Comparison of ENCODE assay signal across 8 mouse cellular contexts in genomic region chr17:28692341-28692710, GRCm38 (mm10). TPM values are rescaled to one million over a fixed set of nuclear protein-coding genes. Genes with fewer than 3 reads are reported as not detected.
DNase-seq lines count a peak whose midpoint lies in the region; ATAC-seq lines count a peak whose summit lies in the region.

No protein-coding gene starts in this region.

- H3K4me2 ChIP-seq in forebrain, embryonic 11.5 days (ENCODE audit: low read depth, low read length, severe bottlenecking) = peak overlapping the region; percentile 71
- peak overlapping the region; percentile 77 for H3K4me2 ChIP-seq in hindbrain, embryonic 14.5 days (replicated peaks)

- peak overlapping the region; percentile 97 for H3K4me3 ChIP-seq in forebrain, embryonic 11.5 days (ENCODE audit: low read depth, low read length)
- H3K4me3 ChIP-seq in hindbrain, embryonic 14.5 days (replicated peaks; ENCODE audit: low read length) = peak overlapping the region; percentile 99

- DNase-seq in cerebellum, adult 11-12 months = peak; percentile 51
- no peak for DNase-seq in cerebellum, postnatal 4 days (ENCODE audit: low spot score in 2 of 2)
- DNase-seq in brain, adult 2 months (ENCODE audit: low read depth, low spot score) = peak; percentile 89
- DNase-seq in forebrain, embryonic 11.5 days (ENCODE audit: low spot score) = no peak
- no peak for DNase-seq in hindbrain, embryonic 14.5 days (ENCODE audit: low spot score)
- peak; percentile 58 to 82 for DNase-seq in left cerebral cortex, postnatal 25 days (ENCODE audit: low spot score in 2 of 2)
- DNase-seq in spleen, postnatal 36 days (ENCODE audit: low spot score in 2 of 2) = peak; percentile 70 to 71

- peak overlapping the region; percentile 92 for H3K9ac ChIP-seq in forebrain, embryonic 11.5 days (ENCODE audit: low read length)
- H3K9ac ChIP-seq in hindbrain, embryonic 14.5 days = peak overlapping the region; percentile 97

- peaks cover 9% of the 10 kb centered on the region for H3K27me3 ChIP-seq in forebrain, embryonic 11.5 days (ENCODE audit: control insufficient read depth, insufficient read depth, low read length)
- peaks cover 9% of the 10 kb centered on the region for H3K27me3 ChIP-seq in hindbrain, embryonic 14.5 days (ENCODE audit: control insufficient read depth, insufficient read depth, low read length)

- no peaks in the 10 kb centered on the region for H3K36me3 ChIP-seq in forebrain, embryonic 11.5 days (ENCODE audit: control insufficient read depth, insufficient read depth, low read length)
- no peaks in the 10 kb centered on the region for H3K36me3 ChIP-seq in hindbrain, embryonic 14.5 days (replicated peaks; ENCODE audit: control insufficient read depth, insufficient read depth)

- no peak for ATAC-seq in forebrain, embryonic 11.5 days (replicated peaks; ENCODE audit: low FRiP score)
- ATAC-seq in hindbrain, embryonic 14.5 days (ENCODE audit: low FRiP score) = no peak
- peak; percentile 34; the same call in 1 of the 2 replicates for ATAC-seq in megakaryocyte-erythroid progenitor cell, adult 5-6 weeks (replicated peaks; ENCODE audit: low FRiP score, low TSS enrichment, poor library complexity, severe bottlenecking)

- under 1% methylated on average over 18 of the region's 18 CpGs for WGBS in forebrain, embryonic 11.5 days
- WGBS in hindbrain, embryonic 14.5 days = under 1% methylated on average over 18 of the region's 18 CpGs

- H3K4me1 ChIP-seq in forebrain, embryonic 11.5 days (replicated peaks; ENCODE audit: control insufficient read depth, insufficient read depth, low read length) = peaks cover 12% of the 10 kb centered on the region
- peaks cover 18% of the 10 kb centered on the region for H3K4me1 ChIP-seq in hindbrain, embryonic 14.5 days (replicated peaks; ENCODE audit: control insufficient read depth, insufficient read depth, low read length)

- intact Hi-C loops in left cerebral cortex, postnatal 25 days (cut with DNase I) = loop anchor here (5.0 kb wide), 3 partner anchors 70 to 215 kb away; partner anchors contain the start of gene Srpk1

- no peaks in the 10 kb centered on the region for H3K9me3 ChIP-seq in forebrain, embryonic 11.5 days (ENCODE audit: control insufficient read depth, low read length)
- no peaks in the 10 kb centered on the region for H3K9me3 ChIP-seq in hindbrain, embryonic 14.5 days (ENCODE audit: control insufficient read depth, low read length)

- H3K27ac ChIP-seq in forebrain, embryonic 11.5 days (ENCODE audit: low read depth, low read length) = no peak overlapping the region; the same call in 1 of the 2 replicates
- H3K27ac ChIP-seq in hindbrain, embryonic 14.5 days = peak overlapping the region; percentile 96

RNA-seq across cellular contexts. Expression of gene Mapk14, which starts 1.2 kb away (rescaled TPM):
- 51.7 and 52.3 TPM in 2 replicates for polyA plus RNA-seq in forebrain, embryonic 11.5 days (2014; fragmentation: Nextera tagmentation; extraction: Ambion mirVana)
- 34.1 and 36.5 TPM in 2 replicates for polyA plus RNA-seq in hindbrain, embryonic 14.5 days (2014; fragmentation: Nextera tagmentation; extraction: Ambion mirVana)
- 10 to 100 TPM; 91.8 to 92.8 TPM for total RNA-seq in left cerebral cortex, postnatal 25 days (2021)
- total RNA-seq in megakaryocyte-erythroid progenitor cell, adult 5-6 weeks (2014; fragmentation: Nextera tagmentation) = 93.9 and 100 TPM in 2 replicates
- total RNA-seq in megakaryocyte-erythroid progenitor cell, adult 5-6 weeks (2017) = 54.0 and 87.6 TPM in 2 replicates

RNA-seq across cellular contexts. Expression of gene Slc26a8, which starts 2.3 kb away (rescaled TPM):
- 0.49 and 1.0 TPM in 2 replicates for polyA plus RNA-seq in forebrain, embryonic 11.5 days (2014; fragmentation: Nextera tagmentation; extraction: Ambion mirVana)
- polyA plus RNA-seq in hindbrain, embryonic 14.5 days (2014; fragmentation: Nextera tagmentation; extraction: Ambion mirVana) = 1.8 and 2.3 TPM in 2 replicates
- 1 to 10 TPM; 6.6 to 8.0 TPM for total RNA-seq in left cerebral cortex, postnatal 25 days (2021)
- total RNA-seq in megakaryocyte-erythroid progenitor cell, adult 5-6 weeks (2014; fragmentation: Nextera tagmentation) = 1.9 and 3.7 TPM in 2 replicates
- 1.2 TPM in 1 of 2 replicates, not detected in the other for total RNA-seq in megakaryocyte-erythroid progenitor cell, adult 5-6 weeks (2017)

RNA-seq across cellular contexts. Expression of gene AC170998.1, which starts 33.6 kb away (rescaled TPM):
- 2.9 and 3.0 TPM in 2 replicates for polyA plus RNA-seq in forebrain, embryonic 11.5 days (2014; fragmentation: Nextera tagmentation; extraction: Ambion mirVana)
- 0.98 and 2.0 TPM in 2 replicates for polyA plus RNA-seq in hindbrain, embryonic 14.5 days (2014; fragmentation: Nextera tagmentation; extraction: Ambion mirVana)
- total RNA-seq in left cerebral cortex, postnatal 25 days (2021) = 1 to 10 TPM; 2.2 to 3.6 TPM
- total RNA-seq in megakaryocyte-erythroid progenitor cell, adult 5-6 weeks (2014; fragmentation: Nextera tagmentation) = 8.7 and 12.8 TPM in 2 replicates
- not detected in 2 replicates for total RNA-seq in megakaryocyte-erythroid progenitor cell, adult 5-6 weeks (2017)

Comparison
In these comparisons a context has a peak if more than half of its experiments do, and no peak if none do; other contexts are left out.
1. DNase-seq: peak in cerebellum, adult 11-12 months (single experiment), brain, adult 2 months (single experiment), left cerebral cortex, postnatal 25 days (2 of 2) and spleen, postnatal 36 days (2 of 2); none in cerebellum, postnatal 4 days (0 of 2), forebrain, embryonic 11.5 days (single experiment) and hindbrain, embryonic 14.5 days (single experiment).